Mouse (Mus musculus) B cell, adult 62 days (primary cell): ENCODE results near the gene H2afb3. TPM values are rescaled to one million over a fixed set of nuclear protein-coding genes. Genes with fewer than 3 reads are reported as not detected.

Experiments
- total RNA-seq: library from RNA; stranded (reverse); gene quantifications from 4 replicates; pipeline ENCODE4 v1.2.4, GENCODE M21; 2023

The H2afb3 gene
- total RNA-seq: not detected in 4 replicates

DNA sequence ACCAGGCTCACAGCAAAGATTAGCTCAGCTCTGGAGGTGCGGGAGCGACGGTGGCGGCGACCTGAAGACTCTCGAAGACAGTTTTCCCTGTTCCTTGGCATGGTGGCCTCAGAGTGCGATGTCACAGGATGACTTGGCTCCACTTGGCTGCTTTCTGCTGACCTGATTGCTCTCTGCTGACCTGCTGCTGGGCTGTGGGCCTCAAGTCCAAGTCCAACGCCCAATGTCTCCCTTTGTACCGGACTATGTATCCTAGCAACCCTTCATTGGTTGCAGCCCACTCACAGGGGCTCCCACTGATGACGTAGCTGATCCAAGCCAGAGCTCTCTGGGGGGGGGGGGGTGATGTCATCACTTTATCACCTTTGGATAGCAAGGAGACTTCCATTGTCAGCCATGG lies at the start of gene H2afb3:
Gene H2afb3, minus strand, starts transcription at position 101 of the 400 bp plus-strand sequence.

DNA sequence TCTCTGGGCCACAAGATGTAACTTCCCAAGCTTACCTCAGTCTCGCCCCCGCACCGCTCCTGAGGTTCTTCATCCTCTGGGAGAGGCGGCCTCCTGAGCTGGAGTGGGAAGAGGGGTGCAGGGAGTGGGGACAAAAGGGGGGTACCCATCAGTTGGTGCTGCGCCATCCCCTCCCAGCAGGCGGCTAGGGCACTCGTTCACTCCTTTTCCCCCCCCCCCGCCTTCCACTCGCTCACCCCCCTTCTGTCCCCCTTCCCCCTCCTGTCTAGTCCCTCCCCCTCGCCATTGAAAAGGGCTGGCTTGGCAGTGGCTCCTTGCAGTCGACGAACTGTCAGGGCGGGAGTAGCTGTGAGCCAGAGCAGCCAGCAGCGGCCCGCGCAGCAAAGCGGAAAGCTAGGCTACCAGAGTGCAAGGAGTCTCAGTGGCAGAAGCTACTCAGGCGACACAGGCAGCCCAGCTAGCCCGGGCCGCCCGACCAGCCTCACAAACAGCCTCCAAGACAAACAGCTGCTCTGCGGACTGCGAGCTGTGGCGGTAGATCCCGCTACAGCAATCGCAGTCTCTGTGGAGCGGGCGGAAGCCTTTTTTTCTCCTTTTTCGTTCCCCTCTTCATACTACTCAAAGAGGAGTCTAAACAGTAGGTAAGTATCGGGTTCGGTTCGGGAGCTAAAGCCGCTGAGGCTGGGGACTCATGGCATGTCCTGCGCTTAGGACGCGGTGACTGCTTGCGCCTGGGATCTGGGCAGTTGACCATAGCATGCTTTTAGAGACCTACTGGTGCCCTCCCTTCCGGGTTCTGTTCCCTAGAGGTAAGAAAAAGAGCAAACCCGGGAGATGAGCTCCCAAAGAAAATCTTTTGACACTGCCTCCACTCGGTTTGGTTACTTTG lies 22.6 kb downstream of the H2afb3 start, which contains the start of gene Pcdh11x:
Gene Pcdh11x, plus strand, starts transcription at position 249 of the 889 bp plus-strand sequence.

Other genes with a start within 250 kb of the H2afb3 start
- gene Pcdh11x, start 22.8 kb downstream of the H2afb3 start, total RNA-seq: not detected in 4 replicates